Mouse (Mus musculus) mouse trophoblast stem cell (cell line): Measurements from ENCODE around the gene Olfr1258.
"Not testable (repeated sequence)": the region's sequence is repeated elsewhere in the genome, so short reads cannot be mapped to it uniquely, and the experiment has no call there.

Experiments
- in situ Hi-C, 2 experiments: fragments of 300-500 bp; cut with MseI, MboI; formaldehyde crosslinking; loops; 2 replicates in 1 of 2; 3 replicates in 1 of 2; pipeline ENCODE4 v1.15.1; 2025

Olfr1258 gene

DNA sequence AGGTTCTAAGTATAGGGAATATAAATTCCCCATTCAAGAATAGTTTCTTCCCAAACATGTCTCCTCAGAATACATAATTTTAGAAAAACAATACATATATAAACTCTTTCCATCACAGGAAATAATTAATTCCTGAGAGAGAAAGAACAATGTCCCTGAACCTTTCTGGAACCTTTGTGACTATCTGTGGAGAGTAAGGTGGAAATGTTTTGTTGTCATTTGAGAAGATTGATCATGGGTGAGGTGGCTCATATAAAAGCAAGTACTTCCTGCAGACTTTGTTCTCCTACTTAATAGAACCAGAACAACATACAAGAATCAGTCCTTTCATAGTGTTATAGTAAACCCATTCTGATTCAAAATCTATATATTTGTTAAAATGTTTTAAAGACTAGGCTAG, at the start of gene Olfr1258:
TSS of gene Olfr1258 (plus strand) at position 301 of the 400 bp plus-strand sequence.
- in situ Hi-C loops = no loop called here

DNA sequence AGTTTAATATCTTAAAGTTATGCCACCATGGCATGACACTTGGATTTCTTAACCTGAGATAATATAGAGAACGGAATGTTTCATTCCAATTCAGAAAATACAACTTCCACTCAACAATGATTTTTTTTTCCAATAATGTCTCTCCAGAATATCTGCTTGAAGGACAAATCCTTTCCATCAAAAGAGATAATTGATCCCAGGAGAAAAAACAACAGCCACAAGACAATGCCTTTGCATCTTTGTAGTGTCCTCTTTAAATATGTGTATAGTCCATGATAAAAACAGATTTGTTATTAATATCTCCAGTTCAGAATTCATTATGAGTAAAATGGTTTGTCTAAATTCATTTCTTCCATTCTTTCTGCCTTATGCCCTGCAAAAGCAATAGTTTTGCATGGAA, 49.0 kb upstream of the Olfr1258 start, which contains the start of gene Olfr1257:
TSS of gene Olfr1257 (plus strand) at position 301 of the 400 bp plus-strand sequence.
- in situ Hi-C loops = no loop called here

DNA sequence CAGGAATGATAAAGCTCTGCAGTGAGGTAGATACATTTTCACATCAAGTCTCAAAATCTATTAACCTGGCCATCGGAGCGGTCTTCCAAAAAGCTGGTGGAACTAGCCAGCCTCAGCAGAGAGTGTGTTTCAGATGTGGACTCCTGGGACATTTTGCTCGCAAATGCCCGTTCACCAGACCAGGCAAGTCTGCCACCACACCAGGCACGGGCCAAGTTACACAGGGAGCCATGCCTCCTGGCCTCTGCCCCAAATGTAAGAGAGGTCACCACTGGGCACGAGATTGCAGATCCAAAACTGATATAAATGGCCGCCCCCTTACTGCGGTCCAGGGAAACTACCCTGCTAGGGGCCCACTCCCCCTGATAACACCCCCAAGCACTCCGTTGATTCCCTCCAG, 14.5 kb upstream of the Olfr1258 start:
- in situ Hi-C loops = not testable (repeated sequence)

DNA sequence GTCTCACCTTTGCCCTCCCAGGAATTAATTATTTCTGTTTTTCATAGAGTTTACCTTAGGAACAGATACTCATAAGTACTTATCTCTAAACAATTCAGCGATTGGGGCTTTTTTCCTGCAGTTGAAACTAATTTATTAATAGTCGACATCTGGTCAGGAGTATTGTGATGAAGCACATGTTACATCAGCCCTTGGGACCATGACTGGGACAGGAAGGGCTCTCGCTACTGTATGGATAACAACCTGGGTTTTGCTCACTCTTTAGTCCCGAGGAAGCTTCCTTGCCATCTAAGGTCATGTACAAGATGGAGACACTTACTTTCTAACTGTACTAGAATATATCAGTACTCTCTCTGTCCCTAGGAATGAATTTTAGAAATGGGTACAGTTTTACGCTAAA, 21.5 kb downstream of the Olfr1258 start, which contains the start of gene Olfr1259:
TSS of gene Olfr1259 (minus strand) at position 101 of the 400 bp plus-strand sequence.
- in situ Hi-C loops = no loop called here

DNA sequence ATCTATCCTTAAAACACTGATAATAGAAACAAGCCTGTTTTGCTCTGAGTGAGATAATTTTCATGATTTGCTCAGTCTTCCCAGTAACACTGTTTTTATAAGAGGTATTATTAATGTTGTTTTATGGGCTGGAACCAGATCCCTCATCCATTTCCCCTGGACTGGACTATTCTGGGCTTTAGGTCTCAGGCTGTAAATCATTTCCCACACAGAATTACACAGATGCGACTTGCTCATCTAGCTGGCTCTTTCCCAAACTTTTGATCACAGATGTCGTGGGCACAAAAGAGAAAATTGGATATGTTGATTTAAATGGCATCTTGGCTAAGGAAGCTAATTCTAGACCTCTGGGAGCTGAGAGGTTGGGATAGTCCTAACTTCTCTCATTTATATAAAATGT, 47.1 kb downstream of the Olfr1258 start, which contains the start of gene Olfr1260:
TSS of gene Olfr1260 (plus strand) at position 157 of the 400 bp plus-strand sequence.
- in situ Hi-C loops = no loop called here

DNA sequence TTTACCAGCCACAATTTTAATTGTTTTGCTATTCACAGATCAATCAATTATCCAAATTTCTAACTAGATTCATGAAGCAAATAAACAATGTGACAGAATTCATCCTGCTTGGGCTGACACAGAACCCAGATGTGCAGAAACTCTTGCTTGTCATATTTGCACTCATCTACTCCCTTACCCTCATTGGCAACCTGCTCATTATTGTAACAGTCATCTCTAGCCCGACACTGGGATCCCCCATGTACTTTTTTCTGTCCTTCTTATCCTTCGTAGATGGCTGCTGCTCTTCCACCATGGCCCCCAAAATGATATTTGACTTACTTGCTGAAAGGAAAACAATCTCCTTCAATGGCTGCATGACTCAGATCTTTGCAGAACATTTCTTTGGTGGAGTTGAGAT, 50.6 kb downstream of the Olfr1258 start:
- in situ Hi-C loops = no loop called here
